Mouse (Mus musculus) embryonic fibroblast, embryonic 13.5 days (primary cell): ENCODE data around the gene Pigl.

Source experiments
- CTCF ChIP-seq: IDR thresholded peaks from 2 replicates; pipeline ENCODE4 v1.5.1; 2011; ENCODE audit warnings: mild to moderate bottlenecking, control low read depth, low read length, moderate library complexity, borderline replicate concordance; ENCODE audit not compliant: insufficient read depth
- POLR2A ChIP-seq: IDR thresholded peaks from 2 replicates; pipeline ENCODE4 v1.6.1; 2011; ENCODE audit warnings: low read depth, mild to moderate bottlenecking, control low read depth, low read length, moderate library complexity

GRCm38 (mm10) chr11:62553186-62553585 lies 94.9 kb downstream of the Pigl start:
- no peak for TF ChIP-seq CTCF
- no peak for TF ChIP-seq POLR2A
